Mouse (Mus musculus) lung, embryonic 16.5 days (tissue): ENCODE measurements around the gene Bicdl2. TPM values are rescaled to one million over a fixed set of nuclear protein-coding genes. Genes with fewer than 3 reads are reported as not detected.
A peak's percentile ranks its signal among the peaks of the same experiment; 100 is the strongest.

Source experiments
- ATAC-seq: fragments of 200-750 bp; cut with Nextera tagmentation; 2 replicates; pipeline ENCODE4 v1.8.0; 2017; ENCODE audit warnings: low read depth, mild to moderate bottlenecking, moderate library complexity
- H3K27ac ChIP-seq: fragments of 300-500 bp; sonication (generic); 2 replicates; pipeline ENCODE4 v1.5.1; 2014; ENCODE audit warnings: mild to moderate bottlenecking, control low read depth, low read length
- H3K27me3 ChIP-seq: fragments of 300-500 bp; sonication (generic); 2 replicates; pipeline ENCODE4 v1.6.1; 2014; ENCODE audit warnings: low read depth, low read length, mixed read lengths; ENCODE audit not compliant: control insufficient read depth, insufficient read depth
- H3K36me3 ChIP-seq: fragments of 300-500 bp; sonication (generic); 2 replicates; pipeline ENCODE4 v1.6.1; 2014; ENCODE audit warnings: low read length; ENCODE audit not compliant: control insufficient read depth, insufficient read depth
- H3K4me1 ChIP-seq: fragments of 300-500 bp; sonication (generic); replicated peaks from 2 replicates; pipeline ENCODE4 v1.6.1; 2014; ENCODE audit warnings: low read length, mixed read lengths; ENCODE audit not compliant: control insufficient read depth, insufficient read depth
- H3K4me2 ChIP-seq: fragments of 300-500 bp; sonication (generic); 2 replicates; pipeline ENCODE4 v1.6.1; 2014; ENCODE audit warnings: low read depth, low read length, control low read depth
- H3K4me3 ChIP-seq: fragments of 300-500 bp; sonication (generic); 2 replicates; pipeline ENCODE4 v1.5.1; 2014; ENCODE audit warnings: mild to moderate bottlenecking, low read length, control low read depth
- H3K9ac ChIP-seq: fragments of 300-500 bp; sonication (generic); 2 replicates; pipeline ENCODE4 v1.6.1; 2014; ENCODE audit warnings: low read length, control low read depth
- H3K9me3 ChIP-seq: fragments of 300-500 bp; sonication (generic); 2 replicates; pipeline ENCODE4 v1.6.1; 2016; ENCODE audit warnings: low read length; ENCODE audit not compliant: control insufficient read depth
- WGBS: fragments of 180-500 bp; shearing (Covaris S2); extraction: QIAGEN DNeasy Blood & Tissue Kit; methylation state at CpG from one replicate; pipeline ENCODE4 v1.1.7; 2014; 5-methylcytosine and 5-hydroxymethylcytosine counted together
- polyA plus RNA-seq: library from polyadenylated mRNA; unstranded; fragments of >200 nt; fragmentation: Nextera tagmentation; extraction: Ambion mirVana; gene quantifications from 2 replicates; pipeline ENCODE4 v1.2.1, GENCODE M21; 2015

The Bicdl2 gene
- polyA plus RNA-seq, 1 experiment from 2014 or later: 4.3 TPM

DNA sequence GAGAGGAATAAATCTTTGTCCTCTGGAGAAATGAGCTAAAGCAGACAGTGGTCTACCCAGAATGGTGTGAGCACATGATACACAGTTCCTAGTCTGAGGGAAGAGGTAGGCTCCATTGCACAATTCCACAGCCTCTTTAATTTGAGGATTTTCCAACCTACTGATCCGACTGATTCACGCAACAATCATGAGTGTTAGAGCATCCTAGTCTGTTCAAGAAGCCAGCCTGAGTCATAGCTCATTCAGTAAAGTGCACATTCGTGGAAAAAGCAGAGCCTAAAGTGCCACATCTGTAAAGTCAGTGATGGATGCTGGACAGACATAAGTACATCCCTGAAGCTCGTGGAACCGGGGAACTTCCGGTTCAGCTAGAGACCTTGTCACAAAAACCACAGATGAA is 8.9 kb upstream of the Bicdl2 start:
- Histone ChIP-seq H3K27me3 (no peaks in the 10 kb centered on the region), H3K4me2 (no peak overlapping the region), H3K9me3 (no peaks in the 10 kb centered on the region), H3K36me3 (no peaks in the 10 kb centered on the region), H3K9ac (no peak overlapping the region), H3K27ac (no peak overlapping the region), H3K4me1 (no peaks in the 10 kb centered on the region), H3K4me3 (no peak overlapping the region)
- 71% methylated on average over 6 of the region's 6 CpGs for WGBS
- no peak for ATAC-seq

DNA sequence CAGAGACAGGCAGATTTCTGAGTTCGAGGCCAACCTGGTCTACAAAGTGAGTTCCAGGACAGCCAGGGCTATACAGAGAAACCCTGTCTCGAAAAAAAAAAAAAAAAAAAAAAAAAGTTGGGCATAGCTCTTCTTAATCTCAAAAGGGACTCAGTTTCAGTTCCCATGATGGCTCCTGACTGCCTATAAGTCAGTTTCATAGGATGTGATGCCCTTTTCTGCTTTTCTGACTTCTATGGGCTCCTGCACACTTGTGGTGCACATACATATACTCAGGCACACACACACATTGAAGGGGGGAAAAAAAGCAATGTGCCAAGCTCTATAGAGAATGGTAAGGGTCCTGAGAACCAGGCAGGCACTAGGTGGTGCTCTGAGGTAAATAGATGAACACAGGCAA is 7.0 kb upstream of the Bicdl2 start:
- 55% methylated on average over 1 of the region's 2 CpGs for WGBS
- Histone ChIP-seq H3K27ac (no peak overlapping the region), H3K9me3 (no peaks in the 10 kb centered on the region), H3K27me3 (no peaks in the 10 kb centered on the region), H3K9ac (no peak overlapping the region), H3K4me3 (no peak overlapping the region), H3K4me2 (no peak overlapping the region), H3K4me1 (no peaks in the 10 kb centered on the region), H3K36me3 (no peaks in the 10 kb centered on the region)
- no peak for ATAC-seq

DNA sequence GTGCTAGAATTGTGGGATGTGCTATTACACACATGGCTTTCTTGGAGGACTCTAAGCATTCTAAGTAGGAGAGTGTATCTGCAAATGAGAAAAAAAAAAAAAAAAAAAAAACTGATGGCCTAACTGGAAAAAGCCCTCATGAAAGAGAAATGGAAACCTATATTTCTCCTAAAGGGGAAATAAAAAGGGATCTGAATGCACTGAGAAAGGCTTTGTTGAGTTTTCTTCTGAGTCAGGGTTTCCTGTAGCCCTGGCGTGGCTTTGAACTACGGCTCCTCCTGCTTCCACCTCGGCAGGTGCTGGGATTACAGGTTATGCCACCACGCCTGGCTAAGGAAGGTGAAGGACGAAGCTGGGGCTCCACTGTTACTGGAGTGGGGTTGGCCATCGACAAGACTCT is 6.3 kb upstream of the Bicdl2 start:
- WGBS: 40% methylated on average over 6 of the region's 6 CpGs

DNA sequence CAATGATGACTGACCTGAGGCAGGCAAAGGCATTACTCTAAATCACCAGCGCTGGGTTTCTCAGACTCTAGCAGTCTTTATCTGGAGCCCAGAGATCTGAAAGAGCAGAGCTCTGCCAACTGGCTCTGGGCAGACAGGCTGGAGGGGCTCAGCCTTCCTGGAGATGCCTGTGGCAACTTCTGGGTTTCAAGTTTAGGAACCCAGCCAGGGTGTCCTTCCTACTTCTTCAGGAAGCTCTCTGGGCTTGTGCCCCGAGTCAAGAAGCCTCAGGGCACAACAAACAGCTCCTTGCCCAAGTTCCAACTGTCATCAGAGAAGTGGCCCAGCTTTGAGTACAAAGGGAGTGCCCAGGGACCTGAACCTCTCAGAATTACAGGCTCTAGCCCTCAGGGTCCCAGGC is 5.9 kb upstream of the Bicdl2 start:
- no peak for ATAC-seq
- 45% methylated on average over 2 of the region's 2 CpGs for WGBS
- no peak overlapping the region for H3K4me2 ChIP-seq
- H3K4me3 ChIP-seq: no peak overlapping the region
- H3K27ac ChIP-seq: no peak overlapping the region
- no peaks in the 10 kb centered on the region for H3K4me1 ChIP-seq
- no peaks in the 10 kb centered on the region for H3K9me3 ChIP-seq
- H3K9ac ChIP-seq: no peak overlapping the region
- no peaks in the 10 kb centered on the region for H3K27me3 ChIP-seq
- no peaks in the 10 kb centered on the region for H3K36me3 ChIP-seq

More for the DNA sequence above, 6.3 kb upstream of the Bicdl2 start:
- no peaks in the 10 kb centered on the region for H3K27me3 ChIP-seq
- no peak overlapping the region for H3K27ac ChIP-seq
- ATAC-seq: no peak
- H3K4me1 ChIP-seq: no peaks in the 10 kb centered on the region
- no peak overlapping the region for H3K4me3 ChIP-seq
- no peak overlapping the region for H3K4me2 ChIP-seq
- H3K36me3 ChIP-seq: no peaks in the 10 kb centered on the region
- no peaks in the 10 kb centered on the region for H3K9me3 ChIP-seq
- no peak overlapping the region for H3K9ac ChIP-seq

DNA sequence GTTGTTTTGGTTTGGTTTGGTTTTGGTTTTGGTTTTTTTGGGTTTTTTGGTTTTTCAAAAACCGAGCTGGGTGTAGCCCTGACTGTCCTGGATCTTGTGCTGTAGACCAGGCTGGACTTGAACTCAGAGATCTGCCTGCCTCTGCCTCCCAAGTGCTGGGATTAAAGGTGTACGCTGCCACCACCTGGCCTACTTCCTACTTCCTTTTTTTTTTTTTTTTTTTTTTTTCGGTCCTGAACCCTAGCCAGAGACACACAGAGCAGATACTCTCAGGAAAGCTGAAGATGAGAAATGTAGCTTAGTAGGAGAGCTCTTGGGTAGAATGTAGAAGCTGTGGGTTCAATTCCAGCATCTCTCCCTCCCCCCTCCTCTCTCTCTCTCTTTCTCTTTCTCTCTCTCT is 1.9 kb upstream of the Bicdl2 start:
- Histone ChIP-seq H3K4me1 (no peaks in the 10 kb centered on the region), H3K27ac (no peak overlapping the region), H3K4me2 (no peak overlapping the region), H3K36me3 (no peaks in the 10 kb centered on the region), H3K27me3 (peaks cover 11% of the 10 kb centered on the region), H3K9ac (no peak overlapping the region), H3K4me3 (no peak overlapping the region), H3K9me3 (no peaks in the 10 kb centered on the region)
- ATAC-seq: no peak
- 76% methylated on average over 3 of the region's 3 CpGs for WGBS

DNA sequence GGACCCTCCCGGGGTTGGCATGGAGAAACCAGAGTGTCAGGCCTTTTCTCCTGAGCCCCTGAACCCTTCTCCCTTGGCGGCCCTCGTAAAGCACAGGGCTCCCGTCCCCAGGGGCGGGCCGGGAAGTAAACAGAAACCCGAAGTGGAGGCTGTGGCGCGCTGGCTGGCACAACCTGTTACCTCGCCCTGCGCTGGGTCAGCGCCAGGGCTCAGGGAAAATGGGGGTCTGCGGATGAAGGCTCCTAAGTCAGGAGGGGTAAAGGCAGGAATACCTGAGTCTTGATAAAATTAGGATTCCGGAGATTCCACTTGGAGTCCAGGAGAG is 532 bp downstream of the Bicdl2 start:
- Histone ChIP-seq H3K9ac (peak overlapping the region; percentile 51), H3K4me2 (peak overlapping the region; percentile 59), H3K27me3 (peaks cover 11% of the 10 kb centered on the region)

DNA sequence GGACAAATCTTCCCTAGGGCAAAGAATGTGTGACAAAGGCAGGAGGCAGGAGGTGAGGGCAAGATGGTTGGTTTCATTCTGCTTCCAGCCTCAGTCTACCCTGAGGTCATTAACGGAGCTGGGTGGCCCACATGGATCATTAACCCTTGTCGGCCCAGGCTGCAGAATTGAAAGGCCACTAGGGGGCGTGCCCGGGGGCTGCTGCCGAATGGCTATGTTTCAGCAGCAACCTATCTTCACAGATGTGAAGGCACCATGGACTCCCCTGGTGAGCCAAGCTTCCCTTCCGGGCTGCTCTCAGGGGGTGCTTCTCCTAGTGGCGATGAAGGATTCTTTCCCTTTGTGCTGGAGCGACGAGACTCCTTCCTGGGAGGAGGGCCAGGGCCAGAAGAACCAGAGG is 1.2 kb downstream of the Bicdl2 start:
- peaks cover 11% of the 10 kb centered on the region for H3K27me3 ChIP-seq
- peaks cover 2% of the 10 kb centered on the region; the same call in 1 of the 2 replicates for H3K4me1 ChIP-seq
- WGBS: 2% methylated on average over 9 of the region's 9 CpGs
- peaks cover 2% of the 10 kb centered on the region; the same call in 1 of the 2 replicates for H3K36me3 ChIP-seq
- no peak overlapping the region for H3K27ac ChIP-seq
- no peak overlapping the region for H3K9ac ChIP-seq
- H3K4me2 ChIP-seq: no peak overlapping the region
- H3K4me3 ChIP-seq: no peak overlapping the region
- H3K9me3 ChIP-seq: no peaks in the 10 kb centered on the region
- ATAC-seq: no peak

More for the DNA sequence above, 532 bp downstream of the Bicdl2 start:
- H3K4me3 ChIP-seq: peak overlapping the region; percentile 47
- ATAC-seq: peak; percentile 58
- WGBS: 1% methylated on average over 14 of the region's 14 CpGs
- H3K4me1 ChIP-seq: peaks cover 2% of the 10 kb centered on the region; the same call in 1 of the 2 replicates
- H3K36me3 ChIP-seq: no peaks in the 10 kb centered on the region
- 0 out of 2 replicates have a peak overlapping the region, but pooled peaks have one; percentile 26 for H3K27ac ChIP-seq
- H3K9me3 ChIP-seq: no peaks in the 10 kb centered on the region

DNA sequence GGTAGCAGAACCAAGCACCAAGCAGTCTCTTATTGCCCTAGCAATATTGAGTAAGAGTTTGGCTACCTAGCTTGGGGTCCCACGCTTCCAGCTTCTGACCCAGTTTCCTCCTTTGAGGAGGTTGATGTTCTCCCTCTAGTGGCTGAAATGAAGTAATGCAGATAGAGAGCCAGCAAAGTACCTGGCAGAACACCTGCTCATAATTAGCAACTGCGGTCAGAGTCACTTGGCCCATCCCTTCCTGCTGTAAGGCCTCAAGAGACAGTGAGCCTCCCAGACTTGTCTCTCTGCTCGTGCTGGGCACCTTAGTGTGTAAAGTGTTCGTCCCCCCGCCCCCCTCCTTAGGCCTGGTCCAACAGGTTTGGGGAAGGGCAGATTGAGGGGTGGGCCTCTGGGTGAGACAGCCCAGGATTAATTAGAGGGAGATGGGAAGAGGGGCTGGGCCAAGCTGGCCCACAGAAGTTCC is 4.3 kb downstream of the Bicdl2 start:
- H3K27me3 ChIP-seq: peaks cover 11% of the 10 kb centered on the region
- H3K27ac ChIP-seq: no peak overlapping the region
- H3K9ac ChIP-seq: no peak overlapping the region
- peaks cover 2% of the 10 kb centered on the region; the same call in 1 of the 2 replicates for H3K4me1 ChIP-seq
- no peak overlapping the region for H3K4me3 ChIP-seq
- no peak overlapping the region for H3K4me2 ChIP-seq
- no peaks in the 10 kb centered on the region for H3K9me3 ChIP-seq
- H3K36me3 ChIP-seq: peaks cover 17% of the 10 kb centered on the region
- ATAC-seq: peak; percentile 26; the same call in 1 of the 2 replicates
- 9% methylated on average over 5 of the region's 5 CpGs for WGBS

DNA sequence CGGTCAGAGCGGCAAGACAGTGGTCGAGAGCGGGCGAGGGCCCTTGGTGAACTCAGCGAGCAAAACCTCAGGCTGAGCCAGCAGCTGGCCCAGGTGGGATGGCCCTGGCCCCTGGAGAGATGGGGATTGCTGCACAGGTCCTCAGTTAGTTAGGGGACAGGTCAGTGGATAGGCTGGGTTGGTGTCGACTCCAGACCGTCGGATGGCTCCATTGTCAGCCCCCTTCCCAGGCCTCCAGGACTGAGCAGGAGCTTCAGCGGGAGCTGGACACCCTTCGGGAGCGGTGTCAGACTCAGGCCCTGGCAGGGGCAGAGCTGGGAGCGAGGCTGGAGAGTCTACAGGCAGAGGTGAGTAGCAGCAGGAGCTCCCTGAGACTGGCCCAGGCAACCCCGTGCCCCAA is 5.2 kb downstream of the Bicdl2 start:
- peaks cover 8% of the 10 kb centered on the region for H3K27me3 ChIP-seq
- 69% methylated on average over 14 of the region's 14 CpGs for WGBS
- H3K36me3 ChIP-seq: peaks cover 21% of the 10 kb centered on the region
- no peak for ATAC-seq
- H3K4me3 ChIP-seq: no peak overlapping the region
- H3K9ac ChIP-seq: no peak overlapping the region
- H3K27ac ChIP-seq: no peak overlapping the region
- H3K4me2 ChIP-seq: no peak overlapping the region
- no peaks in the 10 kb centered on the region for H3K9me3 ChIP-seq
- peaks cover 2% of the 10 kb centered on the region; the same call in 1 of the 2 replicates for H3K4me1 ChIP-seq

DNA sequence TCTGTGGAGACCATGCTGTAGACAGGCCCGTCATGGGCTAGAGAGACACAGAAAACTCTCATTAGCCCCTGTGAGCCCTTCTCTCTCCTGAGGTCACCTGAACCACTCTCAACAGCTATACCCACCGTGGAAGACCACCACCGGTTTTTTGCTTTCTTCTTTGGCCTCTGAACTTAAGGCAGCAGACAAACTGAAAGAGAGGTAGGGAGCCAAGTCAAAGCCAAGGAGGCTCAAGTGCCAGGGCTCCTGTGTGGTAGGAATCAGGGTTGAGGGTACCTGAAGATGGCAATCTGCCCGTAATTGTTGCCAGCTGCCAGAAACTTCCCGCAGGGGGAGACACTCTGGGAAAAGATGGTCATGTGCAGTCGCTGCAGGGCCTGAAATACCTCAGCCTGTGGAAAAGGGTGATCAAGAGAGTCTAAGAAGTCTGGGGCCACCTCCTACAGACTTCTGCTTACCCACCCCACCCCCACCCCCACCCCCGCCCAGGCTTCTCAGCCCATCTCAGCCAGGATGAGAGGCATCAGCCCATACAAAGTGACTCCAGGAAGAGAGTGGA is 10.3 kb downstream of the Bicdl2 start:
- no peak overlapping the region for H3K9ac ChIP-seq
- no peaks in the 10 kb centered on the region for H3K9me3 ChIP-seq
- ATAC-seq: no peak
- peaks cover 22% of the 10 kb centered on the region for H3K4me1 ChIP-seq
- no peak overlapping the region for H3K27ac ChIP-seq
- 84% methylated on average over 7 of the region's 7 CpGs for WGBS
- H3K36me3 ChIP-seq: peaks cover 21% of the 10 kb centered on the region
- no peaks in the 10 kb centered on the region for H3K27me3 ChIP-seq
- no peak overlapping the region for H3K4me3 ChIP-seq
- no peak overlapping the region for H3K4me2 ChIP-seq
